Mouse (Mus musculus) lung, adult 2 months (tissue): ENCODE measurements around the gene Cd247. TPM values are rescaled to one million over a fixed set of nuclear protein-coding genes. Genes with fewer than 3 reads are reported as not detected.

Experiments
- DNase-seq: peaks from one replicate; pipeline ENCODE4 v3.0.0; 2022
- H3K4me1 ChIP-seq: fragments of 200-500 bp; 2 replicates; pipeline ENCODE4 v1.6.1; 2011; ENCODE audit warnings: low read length; ENCODE audit not compliant: control insufficient read depth, insufficient read depth
- H3K4me3 ChIP-seq: fragments of 200-500 bp; replicated peaks from 2 replicates; pipeline ENCODE3; 2011; ENCODE audit warnings: low read depth, mild to moderate bottlenecking, control low read depth, low read length; ENCODE audit errors: extremely low read depth
- CTCF ChIP-seq: fragments of 200-500 bp; IDR thresholded peaks from 2 replicates; pipeline ENCODE4 v1.5.1; 2011; ENCODE audit warnings: mild to moderate bottlenecking, low read length, control low read depth; ENCODE audit not compliant: insufficient read depth
- POLR2A ChIP-seq: fragments of 200-500 bp; IDR thresholded peaks from 2 replicates; pipeline ENCODE4 v1.6.1; 2011; ENCODE audit warnings: low read depth, mild to moderate bottlenecking, control low read depth, low read length, borderline replicate concordance; ENCODE audit errors: extremely low read depth
- WGBS: fragments of 180-500 bp; shearing (Covaris S2); methylation state at CpG from one replicate; pipeline ENCODE4 v1.1.7; 2018; 5-methylcytosine and 5-hydroxymethylcytosine counted together
- polyA plus RNA-seq: library from polyadenylated mRNA; depleted of rRNA; stranded (reverse); fragments of >200 nt; gene quantifications from 2 replicates; pipeline ENCODE4 v1.2.3, GENCODE M21; 2012

Gene Cd247
- polyA plus RNA-seq, 1 experiment = 10.7 TPM

DNA sequence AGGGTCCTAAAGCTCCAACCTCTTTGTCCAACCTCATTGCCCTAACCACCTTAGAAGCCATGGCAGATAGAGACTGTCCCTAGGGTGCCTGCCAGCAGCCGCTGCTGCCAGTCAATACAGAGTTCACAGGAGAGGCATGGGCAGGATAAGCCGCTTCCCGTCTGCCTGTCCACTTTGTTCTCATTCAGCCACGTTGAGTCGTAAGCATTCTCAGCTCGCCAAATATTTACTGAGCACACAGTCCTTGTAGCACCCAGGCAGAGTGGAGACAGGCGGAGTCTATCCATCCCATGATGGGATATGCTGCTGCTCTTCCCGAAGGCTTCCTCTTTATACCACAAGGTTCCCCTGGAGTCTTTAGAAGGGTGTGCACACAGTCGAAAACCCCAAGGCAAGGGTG lies 28.8 kb downstream of the Cd247 start:
- no peak for DNase-seq
- WGBS = 26% methylated on average over 9 of the region's 9 CpGs
- no peak overlapping the region for H3K4me3 ChIP-seq
- no peaks in the 10 kb centered on the region for H3K4me1 ChIP-seq
- no peak for TF ChIP-seq CTCF

DNA sequence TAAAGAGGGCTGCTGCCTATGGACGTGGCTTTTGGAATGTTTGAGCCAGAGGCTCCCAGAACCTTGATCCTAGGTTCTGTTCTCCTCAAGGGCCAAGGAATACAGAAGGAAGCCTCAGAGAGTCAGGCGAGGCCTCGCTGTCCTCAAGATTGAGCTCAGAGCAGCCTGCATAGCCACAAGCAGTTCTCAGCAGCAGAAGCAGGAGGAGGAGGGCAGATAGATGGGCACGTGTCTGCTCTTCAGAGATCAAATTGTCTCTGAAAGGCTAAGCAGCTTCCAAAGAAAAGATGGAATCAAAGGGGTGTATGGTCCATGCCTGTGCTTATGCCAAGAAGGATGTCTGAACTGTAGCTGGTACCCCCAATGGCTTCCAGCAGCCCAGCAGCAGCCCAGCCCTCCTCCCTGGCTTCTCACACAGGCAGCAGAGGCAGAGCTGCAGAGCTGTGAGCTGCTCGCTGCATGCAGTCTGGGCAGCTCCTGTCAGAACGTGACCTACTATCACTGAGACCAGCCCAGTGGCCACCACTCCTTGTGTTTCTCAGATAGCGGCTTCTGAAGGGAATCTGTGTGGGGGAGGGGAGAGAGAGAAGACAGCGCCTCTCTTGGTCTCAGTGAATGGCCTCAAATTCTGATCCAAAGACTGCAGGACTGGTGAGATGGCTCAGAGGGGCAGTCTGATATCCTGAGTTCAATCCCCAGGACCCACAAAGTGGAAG lies 29.8 kb downstream of the Cd247 start:
- TF ChIP-seq POLR2A (no peak), CTCF (no peak)
- WGBS = 66% methylated on average over 8 of the region's 8 CpGs
- DNase-seq = no peak
- Histone ChIP-seq H3K4me1 (no peaks in the 10 kb centered on the region), H3K4me3 (no peak overlapping the region)

DNA sequence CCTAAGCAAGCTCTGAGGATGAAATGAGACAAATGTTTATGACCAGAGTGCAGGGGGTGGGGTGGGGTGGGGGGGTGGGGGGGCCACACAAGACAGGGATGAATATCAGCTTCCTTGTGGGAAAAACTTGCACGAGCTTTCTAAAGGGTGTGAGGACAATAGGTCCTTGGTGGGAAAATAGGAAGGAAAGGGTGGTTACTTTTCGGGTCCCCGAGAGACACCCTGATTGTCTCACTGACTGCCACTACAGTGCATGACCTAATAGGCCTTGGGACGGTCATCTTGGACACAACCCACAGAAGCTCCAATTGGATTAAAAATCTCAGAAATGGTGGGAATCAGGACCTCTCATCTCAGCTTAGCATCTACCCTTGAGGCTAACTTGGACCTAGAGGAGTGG lies 30.7 kb downstream of the Cd247 start:
- Histone ChIP-seq H3K4me1 (no peaks in the 10 kb centered on the region), H3K4me3 (no peak overlapping the region)
- WGBS = 48% methylated on average over 4 of the region's 4 CpGs
- no peak for DNase-seq
- TF ChIP-seq POLR2A (no peak), CTCF (no peak)

DNA sequence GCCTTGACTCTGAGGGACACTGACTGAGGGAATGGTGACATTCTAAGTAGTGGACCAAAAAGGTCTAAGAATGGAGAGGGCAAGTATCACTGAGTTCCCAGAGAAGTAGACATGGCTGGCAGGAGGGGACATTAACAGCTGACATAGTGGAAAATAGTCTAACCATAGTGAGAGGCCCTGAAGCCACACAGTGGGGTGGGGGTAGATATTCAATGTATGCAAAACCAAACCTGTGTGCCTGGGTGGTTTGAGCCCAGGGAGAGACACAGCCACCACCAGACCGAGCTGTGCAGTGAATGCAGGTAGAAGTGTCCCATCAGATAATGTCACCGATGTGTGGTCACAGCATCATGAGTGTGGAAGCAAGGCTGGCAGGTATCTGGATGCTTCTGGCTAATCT lies 33.5 kb downstream of the Cd247 start:
- no peak for TF ChIP-seq POLR2A
- TF ChIP-seq CTCF = no peak
- 52% methylated on average over 2 of the region's 2 CpGs for WGBS
- H3K4me3 ChIP-seq = no peak overlapping the region
- no peaks in the 10 kb centered on the region for H3K4me1 ChIP-seq
- DNase-seq = no peak

DNA sequence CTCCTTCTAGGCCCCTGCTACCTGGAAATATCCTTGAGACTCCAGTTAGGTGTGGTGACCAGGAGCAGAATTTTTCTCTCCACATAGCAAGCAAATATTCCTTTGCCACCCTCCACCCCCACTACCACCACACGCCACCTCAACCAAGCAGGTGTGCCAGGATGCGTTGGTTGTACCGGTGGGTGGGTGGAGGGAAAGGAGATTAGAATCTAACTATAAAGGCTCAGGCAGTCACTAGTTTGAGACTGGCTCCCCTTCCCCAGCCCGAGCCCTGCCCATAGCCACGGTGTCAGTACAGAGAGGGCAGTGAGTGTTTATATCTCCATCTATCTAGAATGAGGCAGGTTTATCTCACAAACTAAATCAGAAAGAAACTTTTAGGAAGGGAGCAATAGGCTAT lies 39.7 kb downstream of the Cd247 start:
- no peak for DNase-seq
- TF ChIP-seq POLR2A (no peak), CTCF (no peak)
- Histone ChIP-seq H3K4me1 (no peaks in the 10 kb centered on the region), H3K4me3 (no peak overlapping the region)
- 74% methylated on average over 5 of the region's 5 CpGs for WGBS

DNA sequence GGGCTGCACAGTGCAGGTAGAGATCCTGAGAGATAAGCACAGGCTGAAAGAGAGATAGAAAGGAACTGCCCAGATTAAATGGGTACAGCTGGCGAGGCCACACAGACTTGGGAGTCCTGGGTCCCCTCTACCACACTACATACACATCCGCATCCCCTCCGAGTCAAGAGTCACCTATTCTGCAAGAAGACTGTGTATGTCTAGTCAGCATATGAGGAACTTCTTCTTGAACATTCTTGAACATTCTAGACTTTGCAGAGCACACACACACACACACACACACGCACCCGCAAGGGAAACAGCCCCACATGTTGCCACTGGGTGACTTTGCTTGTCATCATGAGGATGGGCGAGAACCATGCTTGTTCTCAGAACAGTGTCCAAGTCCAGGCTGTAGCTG lies 40.1 kb downstream of the Cd247 start:
- whole genome bisulfite sequencing = 86% methylated on average over 6 of the region's 6 CpGs
- DNase-seq = no peak
- Histone ChIP-seq H3K4me3 (no peak overlapping the region), H3K4me1 (no peaks in the 10 kb centered on the region)
- TF ChIP-seq CTCF (no peak), POLR2A (no peak)

DNA sequence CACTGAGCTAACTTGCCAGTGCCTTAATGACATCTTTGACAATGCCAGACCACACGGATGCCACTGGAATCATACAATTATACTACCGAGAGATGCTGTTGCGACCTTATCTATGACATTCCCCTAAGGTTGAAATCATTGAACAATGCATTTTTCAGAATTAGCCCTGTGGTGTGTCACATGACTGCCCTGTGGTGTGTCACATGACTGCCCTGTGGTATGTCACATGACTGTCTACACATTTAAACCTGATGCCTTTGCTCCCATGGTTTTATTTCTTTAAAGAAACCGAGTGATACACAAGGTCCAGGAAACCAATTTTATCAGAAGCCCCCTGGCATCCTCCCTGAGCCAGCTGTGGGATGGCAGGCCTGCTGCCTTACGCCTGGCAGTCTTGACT lies 41.4 kb downstream of the Cd247 start:
- no peaks in the 10 kb centered on the region for H3K4me1 ChIP-seq
- TF ChIP-seq POLR2A (no peak), CTCF (no peak)
- no peak for DNase-seq
- no peak overlapping the region for H3K4me3 ChIP-seq
- 90% methylated on average over 5 of the region's 5 CpGs for WGBS

DNA sequence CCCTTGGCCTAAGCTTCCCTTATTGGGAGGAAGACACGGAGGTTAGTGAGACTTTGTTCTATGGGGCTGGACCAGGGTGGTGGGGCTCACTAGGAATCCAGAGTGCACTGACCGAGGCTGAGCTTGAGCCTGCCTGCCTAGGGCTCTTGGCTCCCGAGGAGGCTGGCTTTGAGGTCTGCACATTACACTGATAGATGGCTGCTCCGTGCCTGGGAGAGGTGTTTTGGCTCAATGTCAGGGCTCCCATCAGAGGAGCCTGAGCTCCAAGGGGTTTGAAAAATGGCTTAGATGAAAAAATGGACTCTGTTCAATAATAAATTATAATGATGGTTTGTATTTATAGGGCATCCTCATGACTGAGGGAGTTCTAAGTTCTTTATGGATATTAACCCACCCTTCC lies 44.8 kb downstream of the Cd247 start:
- no peak for DNase-seq
- TF ChIP-seq CTCF (no peak), POLR2A (no peak)
- no peak overlapping the region for H3K4me3 ChIP-seq
- 56% methylated on average over 4 of the region's 4 CpGs for WGBS
- peaks cover 5% of the 10 kb centered on the region; the same call in 1 of the 2 replicates for H3K4me1 ChIP-seq

DNA sequence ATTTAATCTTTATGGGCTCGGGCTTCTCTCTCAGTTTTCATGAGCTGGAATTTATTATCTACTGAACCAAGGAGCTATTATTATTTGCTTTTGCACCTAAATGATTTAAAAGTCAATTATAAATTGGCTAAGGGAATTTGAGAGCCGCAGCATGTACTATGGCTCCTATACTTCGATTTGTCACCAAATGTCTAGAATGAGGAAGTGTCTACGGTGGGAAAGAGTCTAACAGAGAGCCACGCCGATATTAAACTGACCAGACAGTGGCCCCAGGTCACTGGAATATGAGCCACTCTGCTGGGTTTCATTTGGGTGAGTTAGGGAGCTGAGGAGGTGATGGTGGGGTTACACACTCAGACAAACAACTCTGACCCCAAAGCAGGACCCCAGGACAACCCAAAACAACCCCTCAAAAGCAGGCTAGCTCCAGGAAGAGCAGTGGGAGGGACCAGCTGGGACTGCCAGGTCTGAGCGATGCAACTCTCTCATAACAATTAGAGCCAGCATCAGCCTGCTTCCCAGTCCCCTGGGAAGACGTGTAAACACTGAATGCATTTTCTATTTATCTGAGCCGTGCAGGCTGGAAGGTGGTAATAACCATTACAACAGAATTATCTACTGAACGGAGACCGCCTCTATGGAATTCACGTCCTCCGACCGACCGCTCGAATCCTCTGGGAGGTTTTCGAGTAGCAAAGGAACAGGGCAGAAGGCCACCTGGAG lies 45.6 kb downstream of the Cd247 start:
- TF ChIP-seq POLR2A (no peak), CTCF (no peak)
- DNase-seq = no peak
- 32% methylated on average over 17 of the region's 17 CpGs for WGBS
- Histone ChIP-seq H3K4me1 (peaks cover 5% of the 10 kb centered on the region; the same call in 1 of the 2 replicates), H3K4me3 (no peak overlapping the region)

DNA sequence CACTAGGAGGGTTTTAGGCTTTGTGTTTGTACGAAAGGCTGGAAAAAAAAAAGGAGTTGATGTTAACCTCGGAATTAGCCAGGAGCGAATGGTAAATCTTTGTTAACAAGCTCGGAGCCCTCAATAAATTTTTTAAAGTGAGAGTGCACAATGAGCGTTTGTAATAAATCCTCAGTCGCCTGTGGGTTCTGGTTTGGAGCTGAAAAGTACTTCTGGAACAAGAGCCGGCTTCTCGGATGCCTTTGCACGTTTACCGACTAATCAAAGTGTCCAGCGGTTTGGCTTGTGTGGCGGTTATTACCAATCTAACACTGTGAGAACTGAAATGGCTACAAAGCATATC lies 46.1 kb downstream of the Cd247 start:
- Histone ChIP-seq H3K4me1 (peaks cover 5% of the 10 kb centered on the region; the same call in 1 of the 2 replicates), H3K4me3 (no peak overlapping the region)
- 56% methylated on average over 12 of the region's 12 CpGs for WGBS
- TF ChIP-seq POLR2A (no peak), CTCF (no peak)
- DNase-seq = no peak
